Mouse (Mus musculus) v-Abl transformed pro-B cells (cell line): ENCODE measurements around the gene Pafah1b3.

Experiments
- in situ Hi-C, 2 experiments: fragments of 400-800 bp; cut with MboI; formaldehyde crosslinking; loops; one replicate each; pipeline ENCODE4 v1.15.1; 2025; ENCODE audit not compliant: unreplicated experiment in 2 of 2

The Pafah1b3 gene

GRCm38 (mm10) chr7:25284171-25284570 lies 13.6 kb downstream of the Pafah1b3 start:
- in situ Hi-C loops, result loop anchor here (5.0 to 25.0 kb wide), 2 partner anchors 33 to 722 kb away; partner anchors contain the start of gene Megf8 (in 2 of the 2)

GRCm38 (mm10) chr7:25283637-25284036 lies 14.1 kb downstream of the Pafah1b3 start:
- in situ Hi-C loops, result loop anchor here (5.0 to 25.0 kb wide), 2 partner anchors 34 to 721 kb away; partner anchors contain the start of gene Megf8 (in 2 of the 2)

- in situ Hi-C loops, result loop anchor here (5.0 to 25.0 kb wide), 2 partner anchors 35 to 720 kb away; partner anchors contain the start of gene Megf8 (in 2 of the 2)
Observed at GRCm38 (mm10) chr7:25282731-25283211, 15.0 kb downstream of the Pafah1b3 start.

DNA sequence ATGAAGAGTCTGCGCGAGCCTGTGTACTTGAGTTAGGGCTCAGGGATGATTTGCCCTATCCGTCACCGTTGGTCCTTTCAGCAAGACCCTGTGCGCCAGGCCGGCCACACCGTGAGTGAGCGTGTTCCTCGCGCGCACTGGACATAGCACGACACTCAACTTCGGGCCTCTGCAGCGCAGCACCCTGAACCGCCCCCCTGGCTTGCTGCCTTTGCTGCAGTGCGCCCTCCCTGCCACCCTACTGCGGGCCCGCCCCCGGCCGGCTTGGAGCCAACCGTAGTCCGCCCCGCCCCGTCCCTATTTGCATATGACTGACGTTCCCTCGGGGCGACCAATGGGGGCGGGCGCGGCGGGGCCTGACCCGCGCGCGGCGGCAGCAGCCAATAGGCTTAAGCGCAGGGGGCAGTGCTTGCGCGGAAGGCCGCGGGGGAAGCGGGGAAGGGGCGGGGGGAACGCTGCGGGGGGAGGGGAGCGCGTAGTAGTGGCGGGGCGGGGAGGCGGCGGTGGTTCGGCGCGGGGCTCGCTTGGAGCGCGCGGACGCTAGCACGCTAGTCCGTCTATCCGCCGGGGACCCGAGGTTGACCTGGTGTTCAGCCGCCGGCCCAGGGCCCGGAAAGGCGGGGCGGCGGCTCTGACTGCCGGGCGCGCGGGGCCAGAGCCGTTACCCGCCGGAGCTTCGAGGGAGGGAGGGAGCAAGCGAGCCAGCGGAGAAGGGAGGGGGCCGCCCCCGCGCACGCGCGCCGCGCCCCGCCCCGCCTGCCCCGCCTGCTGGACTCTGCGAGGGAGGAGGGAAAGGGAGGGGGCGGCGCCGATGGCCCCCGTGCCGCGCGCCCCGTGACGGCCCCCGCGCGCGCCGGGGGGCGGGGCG lies 15.8 kb downstream of the Pafah1b3 start:
- in situ Hi-C loops, result loop anchor here (5.0 to 25.0 kb wide), 2 partner anchors 35 to 720 kb away; partner anchors contain the start of gene Megf8 (in 2 of the 2)

GRCm38 (mm10) chr7:25281166-25281733 lies 16.5 kb downstream of the Pafah1b3 start:
- in situ Hi-C loops, result loop anchor here (5.0 to 25.0 kb wide), 2 partner anchors 36 to 719 kb away; partner anchors contain the start of gene Megf8 (in 2 of the 2)

GRCm38 (mm10) chr7:25279861-25280791 lies 17.7 kb downstream of the Pafah1b3 start:
- in situ Hi-C loops, result loop anchor here (5.0 to 25.0 kb wide), 6 partner anchors 37 to 718 kb away; partner anchors contain the start of genes Megf8 (in 2 of the 2) and Gsk3a (in 1 of the 2)

GRCm38 (mm10) chr7:25279076-25279860 lies 18.5 kb downstream of the Pafah1b3 start:
- in situ Hi-C loops, result loop anchor here (5.0 to 25.0 kb wide), 5 partner anchors 37 to 717 kb away; partner anchors contain the start of gene Gsk3a (in 1 of the 2)

GRCm38 (mm10) chr7:25278341-25279075 lies 19.3 kb downstream of the Pafah1b3 start:
- in situ Hi-C loops, result loop anchor here (5.0 to 25.0 kb wide), 5 partner anchors 36 to 716 kb away; partner anchors contain the start of gene Gsk3a (in 1 of the 2)

DNA sequence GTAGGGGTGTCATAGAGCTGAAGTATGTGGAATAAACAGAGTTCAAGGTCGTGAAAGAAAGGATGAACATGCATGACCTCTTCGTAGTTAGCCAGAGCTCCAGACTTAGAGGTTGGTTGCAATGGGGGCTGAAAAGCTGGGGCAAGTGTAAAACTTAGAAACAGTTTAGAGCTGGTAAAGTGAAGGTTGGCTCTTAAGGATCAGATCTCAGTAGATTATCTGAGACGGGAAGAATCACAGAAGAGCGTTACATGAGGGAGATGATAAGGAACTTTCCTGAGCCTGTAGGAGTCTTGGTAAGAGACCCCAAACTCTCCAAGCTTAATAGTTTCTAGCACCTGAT lies 19.8 kb downstream of the Pafah1b3 start:
- in situ Hi-C loops, result loop anchor here (5.0 to 25.0 kb wide), 5 partner anchors 36 to 716 kb away; partner anchors contain the start of gene Gsk3a (in 1 of the 2)

DNA sequence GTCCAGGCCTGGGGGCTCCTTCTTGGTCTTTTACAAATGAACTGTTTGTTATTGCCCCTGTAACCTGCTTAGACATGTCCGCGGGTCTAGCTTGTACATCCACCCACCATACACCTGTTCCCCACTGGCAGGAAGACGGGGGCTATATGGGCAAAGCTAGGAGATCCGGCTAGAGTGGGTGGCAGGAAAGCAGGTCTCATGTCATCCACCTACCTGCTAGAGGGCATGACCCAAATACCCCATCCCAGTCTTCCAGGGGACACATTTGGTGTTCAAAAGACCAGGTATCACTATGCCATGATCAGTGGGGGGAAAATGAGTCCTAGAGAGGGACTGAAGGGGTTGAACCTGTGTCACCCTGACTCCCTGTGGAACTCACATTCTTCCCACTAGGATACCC lies 20.4 kb downstream of the Pafah1b3 start:
- in situ Hi-C loops, result loop anchor here (5.0 to 25.0 kb wide), 5 partner anchors 35 to 715 kb away; partner anchors contain the start of gene Gsk3a (in 1 of the 2)

DNA sequence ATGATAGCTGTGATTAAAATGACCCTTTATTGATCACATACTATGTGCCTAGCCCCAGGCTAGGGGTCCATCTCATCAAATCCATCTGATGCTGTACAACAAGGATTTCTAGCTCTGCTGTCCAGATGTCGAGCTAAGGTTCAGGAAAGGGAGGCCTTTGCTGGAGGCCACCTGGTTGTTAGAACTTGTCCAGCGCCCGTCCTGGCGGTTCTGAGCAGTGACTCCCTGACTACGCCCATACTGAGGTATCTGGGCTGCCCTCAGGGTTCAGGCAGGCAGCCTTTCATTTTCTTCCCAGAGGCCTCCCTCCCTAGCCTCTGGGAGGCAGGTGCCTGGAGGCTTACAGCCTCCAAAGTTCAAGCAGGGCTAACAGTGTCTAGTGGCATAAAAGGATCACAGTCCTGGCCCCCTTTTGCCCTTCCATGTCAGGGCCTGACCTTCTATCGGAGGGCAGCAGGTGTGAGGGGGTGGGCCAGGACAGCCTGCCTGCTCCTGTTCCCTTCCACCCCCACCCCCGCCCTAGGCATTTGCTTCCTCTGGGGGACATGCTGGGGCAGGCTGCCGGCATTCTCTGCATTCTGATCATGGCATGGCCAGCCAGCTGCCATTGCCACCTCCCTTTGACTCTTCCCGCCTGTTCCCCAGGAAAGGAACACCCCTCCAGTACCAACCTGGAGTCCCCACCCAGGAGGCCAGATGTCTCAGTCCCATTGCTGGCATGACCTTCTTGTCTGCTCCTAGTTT lies 22.1 kb downstream of the Pafah1b3 start:
- in situ Hi-C loops, result loop anchor here (5.0 to 25.0 kb wide), 5 partner anchors 33 to 713 kb away; partner anchors contain the start of gene Gsk3a (in 1 of the 2)

DNA sequence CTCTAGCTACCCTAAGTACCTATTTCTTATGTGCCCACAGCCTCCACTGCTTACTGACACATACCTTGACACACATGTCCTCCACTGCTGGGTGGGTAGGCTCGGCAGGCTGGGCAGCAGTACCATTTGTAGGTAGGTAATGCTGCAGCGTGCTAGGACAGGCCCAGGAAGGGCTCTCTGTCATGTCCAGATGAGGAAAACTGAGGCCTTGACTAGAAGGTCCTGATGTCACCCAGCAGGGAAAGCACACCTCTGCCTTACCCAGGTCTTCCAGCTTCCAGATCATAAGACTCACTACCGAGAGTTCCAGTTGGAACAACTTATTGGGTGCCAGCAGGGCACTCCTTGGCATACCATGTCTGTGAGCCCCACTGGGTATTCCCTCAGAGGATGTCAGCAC lies 22.8 kb downstream of the Pafah1b3 start:
- in situ Hi-C loops, result loop anchor here (5.0 to 25.0 kb wide), 5 partner anchors 33 to 713 kb away; partner anchors contain the start of gene Gsk3a (in 1 of the 2)

DNA sequence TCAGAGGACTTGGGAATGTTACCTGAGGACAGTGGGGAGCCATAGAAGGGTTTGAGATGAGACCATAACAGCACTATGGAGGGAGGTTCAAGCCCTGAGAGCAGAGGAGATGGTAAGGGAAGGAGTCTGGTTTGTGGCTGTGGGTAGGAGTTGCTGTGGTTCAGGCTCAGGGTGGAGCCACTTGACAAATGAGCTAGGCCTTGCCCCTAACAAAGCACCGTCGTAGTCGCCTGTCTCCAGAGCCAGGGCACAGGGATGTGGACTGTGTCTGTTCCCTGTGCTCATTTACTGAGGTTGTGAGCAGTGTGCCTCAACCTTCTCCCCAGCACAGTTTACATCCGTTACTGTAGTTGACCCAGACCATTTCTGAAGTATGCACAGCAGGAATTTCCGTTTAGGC lies 23.2 kb downstream of the Pafah1b3 start:
- in situ Hi-C loops, result loop anchor here (10.0 kb wide), 2 partner anchors 90 to 140 kb away; no protein-coding TSS in a partner anchor

GRCm38 (mm10) chr7:25273259-25274241 lies 24.2 kb downstream of the Pafah1b3 start:
- in situ Hi-C loops, result loop anchor here (10.0 kb wide), 2 partner anchors 89 to 139 kb away; no protein-coding TSS in a partner anchor

GRCm38 (mm10) chr7:25272445-25273258 lies 25.1 kb downstream of the Pafah1b3 start:
- in situ Hi-C loops, result loop anchor here (10.0 kb wide), 2 partner anchors 88 to 138 kb away; no protein-coding TSS in a partner anchor
